Mouse (Mus musculus): ENCODE measurements around the gene Gm45213. TPM values are rescaled to one million over a fixed set of nuclear protein-coding genes. Genes with fewer than 3 reads are reported as not detected.

The Gm45213 gene
- polyA plus RNA-seq, 1 experiment from 2014 or later, result not detected

- Histone ChIP-seq H3K4me2 (replicated peaks; ENCODE audit: low read depth) (peak overlapping the region; percentile 95), H3K4me3 (ENCODE audit: low read depth, low read length) (peak overlapping the region; percentile 74), H3K36me3 (ENCODE audit: control insufficient read depth, insufficient read depth, low read length) (no peaks in the 10 kb centered on the region), H3K9me3 (ENCODE audit: control insufficient read depth, low read length) (no peaks in the 10 kb centered on the region), H3K27me3 (ENCODE audit: control insufficient read depth, insufficient read depth, low read length) (no peaks in the 10 kb centered on the region), H3K4me1 (replicated peaks; ENCODE audit: control insufficient read depth, insufficient read depth) (0 out of 2 replicates have a peak, but pooled peaks cover 6% of the 10 kb centered on the region), H3K9ac (ENCODE audit: low read length) (peak overlapping the region; percentile 90), H3K27ac (replicated peaks) (peak overlapping the region; percentile 88)
- TF ChIP-seq CTCF (IDR thresholded peaks at IDR 0.05; ENCODE audit: low read depth) (no peak), EP300 (optimal IDR thresholded peaks at IDR 0.05) (no peak)
- ATAC-seq (ENCODE audit: low FRiP score, low TSS enrichment) (no peak; the same call in none of the 2 replicates), DNase-seq (ENCODE audit: low spot score) (peak; percentile 49)
- WGBS, result under 1% methylated on average over 41 of the region's 77 CpGs
Observed at GRCm38 (mm10) chr7:66109855-66110635, 66.6 kb downstream of the Gm45213 start.

- DNase-seq (ENCODE audit: low spot score) (peak; percentile 31), ATAC-seq (ENCODE audit: low FRiP score, low TSS enrichment) (no peak)
- Histone ChIP-seq H3K4me1 (replicated peaks; ENCODE audit: control insufficient read depth, insufficient read depth) (0 out of 2 replicates have a peak, but pooled peaks cover 7% of the 10 kb centered on the region), H3K9ac (ENCODE audit: low read length) (peak overlapping the region; percentile 90), H3K27ac (replicated peaks) (no peak overlapping the region), H3K4me2 (replicated peaks; ENCODE audit: low read depth) (peak overlapping the region; percentile 95), H3K36me3 (ENCODE audit: control insufficient read depth, insufficient read depth, low read length) (no peaks in the 10 kb centered on the region), H3K9me3 (ENCODE audit: control insufficient read depth, low read length) (no peaks in the 10 kb centered on the region), H3K27me3 (ENCODE audit: control insufficient read depth, insufficient read depth, low read length) (no peaks in the 10 kb centered on the region), H3K4me3 (ENCODE audit: low read depth, low read length) (peak overlapping the region; percentile 74)
- TF ChIP-seq CTCF (IDR thresholded peaks at IDR 0.05; ENCODE audit: low read depth) (no peak), EP300 (optimal IDR thresholded peaks at IDR 0.05) (no peak)
- 2% methylated on average over 10 of the region's 10 CpGs for WGBS
Observed at GRCm38 (mm10) chr7:66110636-66111112, 67.3 kb downstream of the Gm45213 start.

DNA sequence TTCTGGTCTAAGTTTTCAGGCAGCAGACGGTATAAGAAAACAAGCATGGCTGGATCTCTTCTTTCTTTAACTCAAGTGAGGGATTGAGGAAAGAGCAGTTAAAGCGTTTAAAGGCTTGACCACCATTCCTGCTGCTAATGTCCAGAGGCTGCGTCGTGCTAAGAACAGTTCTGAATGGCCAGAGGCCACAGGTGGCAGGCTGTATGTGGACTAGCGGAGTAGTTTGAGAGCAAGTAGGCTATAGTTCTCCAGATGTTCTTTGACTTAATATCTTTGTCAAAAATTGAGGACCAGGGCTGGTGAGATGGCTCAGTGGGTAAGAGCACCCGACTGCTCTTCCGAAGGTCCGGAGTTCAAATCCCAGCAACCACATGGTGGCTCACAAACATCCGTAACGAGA is 67.8 kb downstream of the Gm45213 start:
- H3K4me2 ChIP-seq (replicated peaks; ENCODE audit: low read depth), result peak overlapping the region; percentile 95
- DNase-seq (ENCODE audit: low spot score) (no peak), ATAC-seq (ENCODE audit: low FRiP score, low TSS enrichment) (no peak)
- no peaks in the 10 kb centered on the region for H3K27me3 ChIP-seq (ENCODE audit: control insufficient read depth, insufficient read depth, low read length)
- H3K27ac ChIP-seq (replicated peaks), result no peak overlapping the region
- no peaks in the 10 kb centered on the region for H3K9me3 ChIP-seq (ENCODE audit: control insufficient read depth, low read length)
- peak overlapping the region; percentile 74 for H3K4me3 ChIP-seq (ENCODE audit: low read depth, low read length)
- 59% methylated on average over 10 of the region's 10 CpGs for WGBS
- TF ChIP-seq CTCF (IDR thresholded peaks at IDR 0.05; ENCODE audit: low read depth) (no peak), EP300 (optimal IDR thresholded peaks at IDR 0.05) (no peak)
- no peaks in the 10 kb centered on the region for H3K36me3 ChIP-seq (ENCODE audit: control insufficient read depth, insufficient read depth, low read length)
- H3K4me1 ChIP-seq (replicated peaks; ENCODE audit: control insufficient read depth, insufficient read depth), result 0 out of 2 replicates have a peak, but pooled peaks cover 8% of the 10 kb centered on the region
- H3K9ac ChIP-seq (ENCODE audit: low read length), result peak overlapping the region; percentile 90

Other genes starting within 250 kb of the Gm45213 start
- gene Pcsk6, start 181.9 kb upstream of the Gm45213 start, polyA plus RNA-seq (2015; fragmentation: Nextera tagmentation; extraction: Ambion mirVana), result 7.0 and 12.0 TPM in 2 replicates
- 65.0 and 69.6 TPM in 2 replicates for gene Snrpa1, start 15.4 kb downstream of the Gm45213 start, polyA plus RNA-seq (2015; fragmentation: Nextera tagmentation; extraction: Ambion mirVana)
- 143 TPM in 2 replicates for gene Selenos, start 36.0 kb downstream of the Gm45213 start, polyA plus RNA-seq (2015; fragmentation: Nextera tagmentation; extraction: Ambion mirVana)
- 5.8 and 6.1 TPM in 2 replicates for gene Chsy1, start 65.9 kb downstream of the Gm45213 start, polyA plus RNA-seq (2015; fragmentation: Nextera tagmentation; extraction: Ambion mirVana)